Mouse (Mus musculus): ENCODE results near the gene Gm904.
"Not testable (repeated sequence)": the region's sequence is repeated elsewhere in the genome, so short reads cannot be mapped to it uniquely, and the experiment has no call there.

Gene Gm904

GRCm38 (mm10) chr13:50642928-50643327 lies at the start of gene Gm904:
Gene Gm904 (plus strand): TSS chr13:50643228.
- DNase-seq (ENCODE audit: low read depth in 1 of 2, low spot score in 2 of 2) = not testable (repeated sequence)

- DNase-seq (ENCODE audit: low read depth in 1 of 2, low spot score in 2 of 2) = not testable (repeated sequence)
These were observed 5.7 kb downstream of the Gm904 start for GRCm38 (mm10) chr13:50648771-50649170.
